Mouse (Mus musculus) kidney, adult 8-10 months (tissue): ENCODE measurements at regions not wholly inside any gene's neighbourhood (a gene's known extent, or its start where the extent isn't known, plus 50 kb on each side); places are given as distances from the start of the nearest gene placed in this dataset.

Experiments used
- DNase-seq, 2 experiments: peaks; one replicate each; pipeline ENCODE4 v3.0.0; 2022

DNA sequence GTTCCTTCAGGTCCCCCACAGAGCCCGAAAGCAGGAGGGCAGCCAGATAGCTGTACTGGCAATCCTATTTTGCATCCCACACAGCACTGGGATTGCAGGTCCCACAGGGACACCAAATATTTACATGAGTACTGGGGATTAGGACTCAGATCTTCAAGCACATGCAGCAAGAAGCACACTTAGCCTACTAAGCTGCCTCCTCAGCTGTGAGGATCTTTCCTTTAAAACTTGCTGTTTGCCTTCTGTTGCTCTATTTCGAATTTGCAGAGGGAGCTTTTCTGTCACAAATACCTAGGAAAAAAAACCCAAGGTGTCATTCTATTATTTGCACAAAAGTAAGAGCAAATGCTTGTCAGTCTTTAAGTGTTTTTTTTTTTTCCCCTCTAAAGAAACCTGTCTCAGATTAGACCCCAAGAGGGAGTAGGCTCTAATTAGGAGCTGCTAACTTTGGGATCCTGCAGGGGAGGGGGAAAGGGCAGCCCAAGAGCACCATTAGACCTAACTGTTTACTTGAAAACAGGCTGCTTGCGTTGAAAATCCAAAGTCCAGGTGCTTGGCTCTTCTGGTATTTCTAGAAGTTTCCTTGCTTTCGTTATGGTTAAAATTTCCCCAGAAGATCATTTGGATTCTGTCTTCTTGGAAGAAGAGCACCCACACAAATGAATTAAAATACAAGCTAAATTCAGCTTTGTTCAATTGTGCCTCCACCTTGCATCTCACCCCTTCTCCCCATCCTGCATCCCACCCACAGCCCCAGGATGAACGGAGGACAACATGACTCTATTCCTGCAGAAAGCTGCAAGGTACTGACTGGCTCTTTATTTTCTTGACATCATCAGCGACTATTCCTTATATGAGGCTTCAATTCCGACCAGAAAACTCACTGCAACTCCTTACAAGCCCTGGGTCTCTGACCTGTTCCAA is 215.5 kb downstream of the Kcnj2 start:
- peak; percentile 47 to 60 for DNase-seq

DNA sequence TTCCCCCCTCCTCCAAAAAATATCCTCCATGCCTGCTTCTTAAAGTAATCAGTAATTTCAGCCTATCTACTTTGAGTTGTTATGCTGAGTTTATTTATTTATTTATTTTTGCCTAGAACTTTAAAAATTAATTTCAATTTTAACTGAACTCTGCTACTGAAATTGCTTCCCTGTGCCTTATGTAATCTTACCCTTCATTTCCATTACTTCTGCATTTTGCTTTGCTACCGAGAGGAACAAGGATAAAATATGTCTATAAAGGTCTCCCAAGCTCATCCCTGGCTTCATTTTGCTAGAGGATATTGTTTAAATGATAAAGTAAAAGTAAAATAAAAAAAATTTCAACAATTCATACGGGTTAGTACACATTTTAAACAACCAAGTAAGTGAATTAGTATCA is 216.3 kb downstream of the Kcnj2 start:
- no peak for DNase-seq

DNA sequence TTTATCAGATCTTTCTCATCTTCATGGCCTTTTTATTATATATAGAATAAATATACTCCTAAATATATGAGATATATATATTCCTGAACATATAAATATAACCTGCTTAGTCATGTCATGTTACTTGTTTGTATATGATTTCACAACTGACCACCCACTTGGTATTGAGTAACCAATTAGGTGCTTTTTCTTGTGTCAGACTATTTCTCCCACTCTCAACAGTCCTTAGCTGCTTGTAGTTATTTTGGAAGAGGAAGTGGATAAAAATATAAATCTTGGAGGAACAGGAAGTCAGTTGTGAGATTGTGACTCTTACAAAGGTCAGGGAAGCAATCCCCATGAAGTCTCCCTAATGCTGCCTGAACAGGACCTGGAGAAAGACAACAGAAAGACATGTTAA is 224.6 kb downstream of the Kcnj2 start:
- DNase-seq, result no peak

- DNase-seq, result no peak
Observed at GRCm38 (mm10) chr11:111296309-111296721, 230.4 kb downstream of the Kcnj2 start.

DNA sequence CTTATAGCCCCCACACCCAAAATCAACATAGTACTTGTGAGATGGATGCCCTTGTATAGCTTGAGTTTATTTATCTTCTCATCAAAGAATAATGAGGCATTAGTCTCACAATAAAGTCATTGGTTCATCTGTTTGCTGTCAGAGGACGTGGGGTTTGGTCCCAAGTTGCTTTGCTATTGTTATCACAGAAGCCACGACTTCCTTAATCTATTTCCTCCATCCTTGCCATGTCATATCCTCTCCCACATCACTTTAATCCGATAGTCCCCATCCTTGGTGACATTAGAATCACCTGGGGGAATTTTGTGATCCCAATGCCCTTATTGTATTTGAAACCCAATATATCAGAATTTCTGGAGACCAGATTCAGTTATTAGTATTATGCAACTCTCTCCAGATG is 246.8 kb downstream of the Kcnj2 start:
- no peak for DNase-seq

GRCm38 (mm10) chr11:111313566-111313965 is 247.6 kb downstream of the Kcnj2 start:
- peak in 1 of 2 experiments; percentile 22 for DNase-seq

DNA sequence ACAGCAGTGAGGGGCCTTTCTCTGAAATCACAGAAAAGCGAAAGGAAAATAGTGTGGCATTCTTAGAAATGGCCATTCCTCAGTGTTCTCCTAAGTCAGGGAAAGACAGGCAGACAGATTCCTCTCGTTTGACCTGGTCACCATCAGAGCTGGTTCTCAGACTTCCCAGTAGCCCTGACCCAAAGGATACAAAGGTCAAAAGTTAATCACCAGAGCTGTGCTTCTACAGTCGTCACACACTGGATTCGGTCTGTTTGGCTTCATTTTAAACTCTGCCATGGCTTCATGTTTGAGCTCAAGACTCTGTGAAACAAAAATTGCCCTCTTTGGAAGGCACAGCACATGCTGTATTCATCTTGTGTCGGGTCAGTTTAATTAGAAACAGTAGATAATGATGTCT is 255.6 kb downstream of the Kcnj2 start:
- peak; percentile 21 to 33 for DNase-seq

- DNase-seq, result no peak
Observed at GRCm38 (mm10) chr11:111324453-111325010, 258.6 kb downstream of the Kcnj2 start.

DNA sequence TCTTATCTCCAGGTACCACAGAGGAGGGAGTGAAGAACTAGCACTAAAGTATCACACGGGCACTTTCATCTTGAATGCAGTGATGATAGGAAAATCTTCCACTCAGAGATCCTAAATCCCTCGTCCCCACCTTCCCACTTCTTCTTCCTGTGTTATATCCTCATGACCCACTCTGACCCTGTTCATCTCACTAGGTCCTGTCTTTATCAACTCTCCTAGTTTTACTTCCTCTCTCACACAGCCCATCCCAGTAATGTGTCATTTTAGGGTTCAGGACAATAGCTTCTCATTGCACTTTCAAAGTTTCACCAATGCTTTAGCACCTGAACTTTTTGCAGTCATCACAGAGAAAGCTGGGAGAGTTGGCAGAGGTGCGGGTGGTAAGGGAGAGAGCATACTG is 261.0 kb downstream of the Kcnj2 start:
- DNase-seq, result no peak

- no peak for DNase-seq
Observed at GRCm38 (mm10) chr11:111328258-111328657, 262.3 kb downstream of the Kcnj2 start.

DNA sequence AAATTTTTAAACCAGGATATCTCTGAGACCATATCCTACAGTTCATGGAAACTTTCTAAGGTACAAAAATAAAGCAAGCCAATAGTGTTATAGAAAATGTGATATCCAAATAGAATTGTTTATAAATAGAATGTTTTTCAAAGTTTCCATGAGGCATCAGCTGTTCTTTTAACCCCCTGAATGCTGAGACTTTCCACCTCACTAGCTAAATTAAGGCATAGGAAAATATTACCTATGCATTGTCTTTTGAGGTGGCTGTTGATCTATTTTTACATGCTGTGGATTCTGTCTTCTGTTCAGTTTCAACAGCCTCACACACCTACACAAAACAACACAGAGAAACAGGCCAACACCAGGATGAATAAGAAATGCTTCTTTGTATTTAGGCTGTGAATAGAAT is 265.6 kb downstream of the Kcnj2 start:
- no peak for DNase-seq

DNA sequence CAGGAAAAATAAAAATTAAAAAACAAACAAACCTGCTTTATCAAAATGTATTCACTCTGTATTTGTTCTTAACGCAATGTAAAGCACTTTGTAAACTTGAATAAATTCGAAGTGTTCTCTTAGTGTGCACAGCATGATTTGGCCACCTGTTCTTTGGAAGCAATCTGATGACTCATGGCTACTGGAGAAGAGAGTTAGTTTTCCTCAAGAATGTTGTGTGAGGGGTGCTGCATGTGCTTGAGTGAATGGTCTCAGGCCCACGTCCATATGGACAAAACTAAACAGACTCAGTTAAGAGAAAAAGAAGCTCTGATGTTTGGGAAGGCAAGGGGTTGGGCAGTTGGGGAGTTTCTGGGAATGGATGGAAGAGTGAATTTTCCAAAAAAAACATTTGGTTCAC is 267.1 kb downstream of the Kcnj2 start:
- no peak for DNase-seq

DNA sequence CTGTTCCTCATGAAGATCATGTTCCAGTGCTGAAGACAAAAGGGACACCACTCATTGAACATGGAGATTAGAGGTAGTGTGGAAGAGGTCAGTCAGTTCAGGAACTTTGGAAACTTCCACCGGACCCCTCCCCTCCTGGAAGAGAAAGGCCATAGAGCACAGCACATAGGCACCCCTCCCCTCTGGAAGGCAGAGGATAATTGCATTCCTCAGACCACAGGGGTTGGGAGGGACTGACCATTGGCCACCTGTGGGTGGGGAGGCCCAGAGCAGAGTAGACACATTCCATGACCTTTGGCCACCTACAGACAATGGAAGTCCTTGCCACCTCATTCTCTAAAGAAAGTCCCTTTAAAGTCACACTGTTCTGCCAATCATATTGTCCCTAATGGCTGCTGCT is 281.6 kb downstream of the Kcnj2 start:
- DNase-seq, result peak; percentile 51 to 67

- DNase-seq, result no peak
Observed at GRCm38 (mm10) chr11:111350028-111350427, 284.1 kb downstream of the Kcnj2 start.

- no peak for DNase-seq
Observed at GRCm38 (mm10) chr11:111363363-111363762, 297.4 kb downstream of the Kcnj2 start.

- DNase-seq, result peak in 1 of 2 experiments; percentile 1
Observed at GRCm38 (mm10) chr11:111377165-111377564, 311.2 kb downstream of the Kcnj2 start.

DNA sequence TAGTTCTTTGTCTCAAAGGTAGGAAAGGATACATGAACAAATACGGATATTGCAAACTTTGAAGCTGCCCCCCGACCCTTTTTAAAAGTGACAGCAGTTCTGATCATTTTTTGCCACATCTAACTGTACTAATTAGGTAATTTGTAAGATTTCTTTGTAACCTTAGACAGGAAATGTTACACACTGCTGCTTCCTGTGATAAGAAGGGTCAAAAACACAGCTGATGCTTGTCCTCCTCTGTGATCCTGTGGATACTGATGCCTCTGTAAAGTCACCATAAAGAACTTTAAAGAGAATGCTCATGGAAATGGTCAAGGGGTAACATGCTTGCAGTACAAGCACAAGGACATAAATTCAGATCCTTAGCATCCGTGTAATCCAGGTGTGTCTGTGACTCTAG is 313.9 kb downstream of the Kcnj2 start:
- DNase-seq, result no peak

- no peak for DNase-seq
Observed at GRCm38 (mm10) chr11:111398706-111399105, 332.7 kb downstream of the Kcnj2 start.

- DNase-seq, result no peak
Observed at GRCm38 (mm10) chr11:111409266-111409665, 343.3 kb downstream of the Kcnj2 start.

- no peak for DNase-seq
Observed at GRCm38 (mm10) chr11:111424871-111425270, 358.9 kb downstream of the Kcnj2 start.

- DNase-seq, result no peak
Observed at GRCm38 (mm10) chr11:111426715-111427114, 360.8 kb downstream of the Kcnj2 start.

- DNase-seq, result no peak
Observed at GRCm38 (mm10) chr11:111442257-111442656, 376.3 kb downstream of the Kcnj2 start.

DNA sequence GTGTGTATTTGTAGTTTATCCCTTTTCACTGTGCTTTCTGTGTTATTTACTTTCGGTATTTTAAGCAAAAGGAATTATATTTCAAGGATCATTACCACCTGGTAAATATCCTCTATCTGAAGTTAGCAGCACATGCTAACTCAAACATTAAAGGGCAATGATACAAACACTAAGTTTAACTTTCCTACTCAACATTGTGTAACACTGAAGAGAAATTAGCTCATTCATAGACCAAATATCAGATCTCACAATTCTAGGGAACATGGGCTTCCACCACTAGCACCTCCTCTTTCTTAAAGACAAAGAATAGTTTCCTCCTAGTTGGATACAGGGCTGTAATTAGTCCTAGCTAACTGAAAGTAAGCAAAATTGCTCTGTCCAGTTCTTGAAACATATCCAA is 377.4 kb downstream of the Kcnj2 start:
- no peak for DNase-seq

DNA sequence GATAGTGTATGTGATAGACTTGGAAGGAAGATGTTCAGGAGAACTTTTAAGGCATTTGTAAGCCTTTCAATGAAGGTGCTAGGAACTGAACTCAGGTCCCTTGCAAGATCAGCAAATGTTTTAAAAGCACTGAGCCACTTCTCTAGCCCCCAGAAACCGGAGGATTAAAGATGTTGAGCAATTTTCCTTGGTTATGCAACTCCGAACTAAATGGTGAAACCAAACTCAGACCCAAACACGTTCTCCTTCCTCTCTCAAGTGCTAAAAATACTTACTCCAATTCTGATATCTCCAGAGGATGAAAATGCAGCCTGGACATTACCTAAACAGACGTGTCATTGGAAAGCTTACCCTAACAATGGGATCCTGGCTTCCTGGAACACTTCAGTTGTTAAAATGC is 378.8 kb downstream of the Kcnj2 start:
- DNase-seq, result no peak
